18 mouse cellular contexts compared by ENCODE assay signal in genomic region chr13:97481259-97481658, GRCm38 (mm10).
"Had no signal": no experiment of that assay in that cellular context is flagged by ENCODE, and none has a peak within 500 bp of the region (broad histone marks: within the 10 kb centered on the region; RNA-seq: fewer than 3 reads in every experiment).

No protein-coding gene starts in this region.

- H3K9me3 ChIP-seq: midbrain, embryonic 12.5 days; neural tube, embryonic 15.5 days had no signal

- H3K4me3 ChIP-seq: midbrain, embryonic 10.5 days; midbrain, embryonic 12.5 days; myocyte; neural tube, embryonic 13.5 days; neural tube, embryonic 15.5 days had no signal

- H3K27ac ChIP-seq: midbrain, embryonic 10.5 days; midbrain, embryonic 12.5 days; neural tube, embryonic 13.5 days; neural tube, embryonic 15.5 days had no signal

- H3K27me3 ChIP-seq: neural tube, embryonic 13.5 days; neural tube, embryonic 15.5 days had no signal

- H3K9ac ChIP-seq: lung, embryonic 14.5 days; midbrain, embryonic 12.5 days; neural tube, embryonic 13.5 days; neural tube, embryonic 15.5 days had no signal

- DNase-seq: lung, adult 18-20 months; lung, embryonic 14.5 days; lung, postnatal 10 days; lung, postnatal 4 days; midbrain, embryonic 14.5 days; retina, postnatal 1 day; right cerebral cortex, adult 18-20 months; right cerebral cortex, postnatal 25 days; right cerebral cortex, postnatal 4 days; spleen, adult 18-20 months; thymus, adult 18-20 months; thymus, postnatal 14 days; thymus, postnatal 4 days had no signal

- H3K36me3 ChIP-seq: midbrain, embryonic 10.5 days; midbrain, embryonic 12.5 days; neural tube, embryonic 13.5 days; neural tube, embryonic 15.5 days had no signal

- H3K4me1 ChIP-seq: midbrain, embryonic 12.5 days; neural tube, embryonic 13.5 days; neural tube, embryonic 15.5 days had no signal
